Mouse (Mus musculus): ENCODE measurements around the gene Rpn1. TPM values are rescaled to one million over a fixed set of nuclear protein-coding genes. Genes with fewer than 3 reads are reported as not detected.

Gene Rpn1
- polyA plus RNA-seq (2014; fragmentation: Nextera tagmentation; extraction: Ambion mirVana), result 274 and 284 TPM in 2 replicates

GRCm38 (mm10) chr6:88084278-88085151 lies at the start of gene Rpn1:
TSS of gene Rpn1 (plus strand) at chr6:88084482.
- ATAC-seq (replicated peaks; ENCODE audit: low FRiP score) (peak; percentile 97), DNase-seq (ENCODE audit: low spot score) (peak; percentile 99)
- WGBS, result under 1% methylated on average over 71 of the region's 71 CpGs
- peak within 1 kb of the TSS; percentile 94 for H3K4me3 ChIP-seq (ENCODE audit: low read depth, low read length)
- H3K36me3 ChIP-seq (ENCODE audit: control insufficient read depth, insufficient read depth, low read length), result no peaks in the 10 kb centered on the region
- no peak within 1 kb of the TSS for H3K27ac ChIP-seq (ENCODE audit: low read depth, low read length)
- H3K9ac ChIP-seq (ENCODE audit: low read length), result peak within 1 kb of the TSS; percentile 96
- peak within 1 kb of the TSS; percentile 86 for H3K4me2 ChIP-seq (ENCODE audit: low read depth, low read length, severe bottlenecking)
- H3K9me3 ChIP-seq (ENCODE audit: control insufficient read depth, low read length), result no peaks in the 10 kb centered on the region
- H3K27me3 ChIP-seq (ENCODE audit: control insufficient read depth, insufficient read depth, low read length), result no peaks in the 10 kb centered on the region
- H3K4me1 ChIP-seq (replicated peaks; ENCODE audit: control insufficient read depth, insufficient read depth, low read length), result peaks cover 11% of the 10 kb centered on the region

- H3K36me3 ChIP-seq (ENCODE audit: control insufficient read depth, insufficient read depth, low read length), result no peaks in the 10 kb centered on the region; the same call in 1 of the 2 replicates
- 92% methylated on average over 4 of the region's 4 CpGs for WGBS
Measured at GRCm38 (mm10) chr6:88037471-88038045, 46.7 kb upstream of the Rpn1 start.

GRCm38 (mm10) chr6:88039426-88039825 lies 44.9 kb upstream of the Rpn1 start:
- Histone ChIP-seq H3K9me3 (ENCODE audit: control insufficient read depth, low read length) (no peaks in the 10 kb centered on the region), H3K36me3 (ENCODE audit: control insufficient read depth, insufficient read depth, low read length) (no peaks in the 10 kb centered on the region; the same call in 1 of the 2 replicates), H3K4me1 (replicated peaks; ENCODE audit: control insufficient read depth, insufficient read depth, low read length) (peaks cover 7% of the 10 kb centered on the region), H3K4me2 (ENCODE audit: low read depth, low read length, severe bottlenecking) (no peak overlapping the region), H3K4me3 (ENCODE audit: low read depth, low read length) (no peak overlapping the region), H3K27me3 (ENCODE audit: control insufficient read depth, insufficient read depth, low read length) (no peaks in the 10 kb centered on the region), H3K27ac (ENCODE audit: low read depth, low read length) (no peak overlapping the region), H3K9ac (ENCODE audit: low read length) (no peak overlapping the region)
- ATAC-seq (replicated peaks; ENCODE audit: low FRiP score) (no peak), DNase-seq (ENCODE audit: low spot score) (no peak)
- WGBS, result 95% methylated on average over 4 of the region's 4 CpGs

More at GRCm38 (mm10) chr6:88037471-88038045, 46.7 kb upstream of the Rpn1 start:
- Histone ChIP-seq H3K27ac (ENCODE audit: low read depth, low read length) (no peak overlapping the region), H3K9ac (ENCODE audit: low read length) (no peak overlapping the region), H3K9me3 (ENCODE audit: control insufficient read depth, low read length) (no peaks in the 10 kb centered on the region), H3K27me3 (ENCODE audit: control insufficient read depth, insufficient read depth, low read length) (no peaks in the 10 kb centered on the region), H3K4me2 (ENCODE audit: low read depth, low read length, severe bottlenecking) (no peak overlapping the region), H3K4me3 (ENCODE audit: low read depth, low read length) (no peak overlapping the region), H3K4me1 (replicated peaks; ENCODE audit: control insufficient read depth, insufficient read depth, low read length) (no peaks in the 10 kb centered on the region)
- DNase-seq (ENCODE audit: low spot score) (no peak), ATAC-seq (replicated peaks; ENCODE audit: low FRiP score) (no peak)

- no peak overlapping the region for H3K9ac ChIP-seq (ENCODE audit: low read length)
- no peak overlapping the region for H3K4me2 ChIP-seq (ENCODE audit: low read depth, low read length, severe bottlenecking)
- 86% methylated on average over 4 of the region's 4 CpGs for WGBS
Measured at GRCm38 (mm10) chr6:88041221-88041620, 43.1 kb upstream of the Rpn1 start.

GRCm38 (mm10) chr6:88042336-88042735 lies 41.9 kb upstream of the Rpn1 start:
- Histone ChIP-seq H3K27me3 (ENCODE audit: control insufficient read depth, insufficient read depth, low read length) (no peaks in the 10 kb centered on the region), H3K4me1 (replicated peaks; ENCODE audit: control insufficient read depth, insufficient read depth, low read length) (peaks cover 7% of the 10 kb centered on the region), H3K9me3 (ENCODE audit: control insufficient read depth, low read length) (no peaks in the 10 kb centered on the region), H3K9ac (ENCODE audit: low read length) (no peak overlapping the region), H3K36me3 (ENCODE audit: control insufficient read depth, insufficient read depth, low read length) (no peaks in the 10 kb centered on the region; the same call in 1 of the 2 replicates), H3K4me2 (ENCODE audit: low read depth, low read length, severe bottlenecking) (no peak overlapping the region), H3K27ac (ENCODE audit: low read depth, low read length) (no peak overlapping the region), H3K4me3 (ENCODE audit: low read depth, low read length) (no peak overlapping the region)
- ATAC-seq (replicated peaks; ENCODE audit: low FRiP score), result no peak
- 88% methylated on average over 3 of the region's 3 CpGs for WGBS
- no peak for DNase-seq (ENCODE audit: low spot score)

More at GRCm38 (mm10) chr6:88041221-88041620, 43.1 kb upstream of the Rpn1 start:
- Histone ChIP-seq H3K9me3 (ENCODE audit: control insufficient read depth, low read length) (no peaks in the 10 kb centered on the region), H3K4me1 (replicated peaks; ENCODE audit: control insufficient read depth, insufficient read depth, low read length) (peaks cover 7% of the 10 kb centered on the region), H3K27ac (ENCODE audit: low read depth, low read length) (no peak overlapping the region), H3K4me3 (ENCODE audit: low read depth, low read length) (no peak overlapping the region), H3K27me3 (ENCODE audit: control insufficient read depth, insufficient read depth, low read length) (no peaks in the 10 kb centered on the region), H3K36me3 (ENCODE audit: control insufficient read depth, insufficient read depth, low read length) (no peaks in the 10 kb centered on the region; the same call in 1 of the 2 replicates)
- DNase-seq (ENCODE audit: low spot score), result no peak
- no peak for ATAC-seq (replicated peaks; ENCODE audit: low FRiP score)

GRCm38 (mm10) chr6:88044234-88044576 lies 40.1 kb upstream of the Rpn1 start:
- WGBS, result 9% methylated on average over 3 of the region's 3 CpGs
- ATAC-seq (replicated peaks; ENCODE audit: low FRiP score), result peak; percentile 11; the same call in 1 of the 2 replicates
- DNase-seq (ENCODE audit: low spot score), result no peak
- Histone ChIP-seq H3K9ac (ENCODE audit: low read length) (peak overlapping the region; percentile 94), H3K36me3 (ENCODE audit: control insufficient read depth, insufficient read depth, low read length) (no peaks in the 10 kb centered on the region; the same call in 1 of the 2 replicates), H3K27ac (ENCODE audit: low read depth, low read length) (no peak overlapping the region), H3K27me3 (ENCODE audit: control insufficient read depth, insufficient read depth, low read length) (no peaks in the 10 kb centered on the region), H3K9me3 (ENCODE audit: control insufficient read depth, low read length) (no peaks in the 10 kb centered on the region), H3K4me3 (ENCODE audit: low read depth, low read length) (peak overlapping the region; percentile 96), H3K4me1 (replicated peaks; ENCODE audit: control insufficient read depth, insufficient read depth, low read length) (peaks cover 7% of the 10 kb centered on the region), H3K4me2 (ENCODE audit: low read depth, low read length, severe bottlenecking) (peak overlapping the region; percentile 91)

- peak within 1 kb of the TSS; percentile 37; the same call in 1 of the 2 replicates for H3K27ac ChIP-seq (ENCODE audit: low read depth, low read length)
- peak within 1 kb of the TSS; percentile 91 for H3K4me2 ChIP-seq (ENCODE audit: low read depth, low read length, severe bottlenecking)
- peaks cover 7% of the 10 kb centered on the region for H3K4me1 ChIP-seq (replicated peaks; ENCODE audit: control insufficient read depth, insufficient read depth, low read length)
- H3K36me3 ChIP-seq (ENCODE audit: control insufficient read depth, insufficient read depth, low read length), result no peaks in the 10 kb centered on the region
- ATAC-seq (replicated peaks; ENCODE audit: low FRiP score), result peak; percentile 98
- peak within 1 kb of the TSS; percentile 94 for H3K9ac ChIP-seq (ENCODE audit: low read length)
- H3K27me3 ChIP-seq (ENCODE audit: control insufficient read depth, insufficient read depth, low read length), result no peaks in the 10 kb centered on the region
- H3K9me3 ChIP-seq (ENCODE audit: control insufficient read depth, low read length), result no peaks in the 10 kb centered on the region
- peak; percentile 97 for DNase-seq (ENCODE audit: low spot score)
- WGBS, result under 1% methylated on average over 76 of the region's 82 CpGs
- peak within 1 kb of the TSS; percentile 96 for H3K4me3 ChIP-seq (ENCODE audit: low read depth, low read length)
Measured at GRCm38 (mm10) chr6:88044577-88045405, 39.5 kb upstream of the Rpn1 start, which contains the start of gene Rab7. TSS of gene Rab7 (minus strand) at chr6:88045270.

GRCm38 (mm10) chr6:88045406-88045766 lies 38.9 kb upstream of the Rpn1 start:
- Histone ChIP-seq H3K27me3 (ENCODE audit: control insufficient read depth, insufficient read depth, low read length) (no peaks in the 10 kb centered on the region), H3K4me2 (ENCODE audit: low read depth, low read length, severe bottlenecking) (peak overlapping the region; percentile 35), H3K9me3 (ENCODE audit: control insufficient read depth, low read length) (no peaks in the 10 kb centered on the region), H3K9ac (ENCODE audit: low read length) (no peak overlapping the region), H3K27ac (ENCODE audit: low read depth, low read length) (no peak overlapping the region), H3K36me3 (ENCODE audit: control insufficient read depth, insufficient read depth, low read length) (no peaks in the 10 kb centered on the region), H3K4me3 (ENCODE audit: low read depth, low read length) (peak overlapping the region; percentile 96), H3K4me1 (replicated peaks; ENCODE audit: control insufficient read depth, insufficient read depth, low read length) (peaks cover 7% of the 10 kb centered on the region)
- ATAC-seq (replicated peaks; ENCODE audit: low FRiP score), result no peak
- 32% methylated on average over 3 of the region's 3 CpGs for WGBS
- no peak for DNase-seq (ENCODE audit: low spot score)
